Mouse (Mus musculus): Measurements from ENCODE around the gene Ptprd.

Gene Ptprd

DNA sequence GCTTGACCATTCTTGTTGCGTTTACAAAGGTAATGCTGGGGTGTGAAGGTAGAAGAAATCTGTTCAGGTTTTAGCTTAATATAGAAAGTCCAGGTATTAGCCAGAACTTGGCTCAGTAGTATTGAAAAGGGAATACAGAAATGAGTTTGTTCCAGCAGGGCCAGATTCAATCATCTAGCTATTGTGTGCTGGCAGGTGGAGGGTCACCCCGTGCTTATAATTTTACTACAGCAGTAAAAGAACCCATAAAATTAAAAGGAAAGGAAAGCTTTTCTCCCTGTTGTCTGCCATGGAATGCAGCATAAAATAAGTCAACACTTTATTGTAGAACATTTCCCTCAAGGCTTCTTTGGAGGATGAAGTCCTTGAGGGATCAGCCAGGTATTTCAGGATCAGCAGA is 1558.8 kb downstream of the Ptprd start:
- no peak for DNase-seq (ENCODE audit: low spot score in 2 of 2)

DNA sequence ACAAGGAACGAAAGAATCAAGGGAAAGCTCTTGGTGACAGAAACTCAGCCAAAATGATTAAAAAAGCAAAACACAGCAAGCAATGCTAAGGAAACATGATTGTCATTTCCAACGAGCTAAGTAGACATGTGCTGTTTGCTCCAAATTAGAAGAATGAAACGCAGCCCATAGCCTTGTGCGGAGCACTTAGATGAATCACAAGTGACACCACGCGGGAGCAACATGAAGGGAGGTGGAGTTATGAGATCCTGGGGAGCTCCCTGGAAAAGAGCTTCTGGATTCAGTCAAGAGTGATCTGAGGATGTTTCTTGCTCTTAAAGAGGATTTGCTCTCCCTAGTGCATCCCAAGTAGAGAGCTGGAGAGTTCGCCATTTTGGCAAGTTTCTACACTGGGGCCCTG is 1590.0 kb downstream of the Ptprd start:
- peak in 1 of 2 experiments; percentile 38 for DNase-seq (ENCODE audit: low spot score in 2 of 2)

DNA sequence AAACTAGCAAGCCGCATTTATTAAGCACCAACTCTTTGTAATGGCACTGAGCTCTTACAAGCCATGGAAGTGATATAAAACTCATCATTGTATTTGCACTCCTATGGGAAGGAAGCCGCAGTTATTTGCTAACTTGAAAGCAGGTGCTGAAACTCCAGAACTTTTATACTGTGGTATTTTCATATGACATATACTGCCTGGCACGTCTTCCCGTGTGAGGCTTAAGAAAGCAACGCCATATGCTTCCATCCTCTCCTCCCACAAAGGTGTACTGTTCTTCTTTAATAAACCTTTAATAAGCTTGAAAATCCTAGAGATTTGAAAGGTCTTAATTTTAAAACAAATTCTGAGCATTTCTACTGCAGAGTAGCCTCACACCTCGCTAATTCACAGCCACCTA is 1595.1 kb downstream of the Ptprd start:
- peak in 1 of 2 experiments; percentile 33 for DNase-seq (ENCODE audit: low spot score in 2 of 2)

DNA sequence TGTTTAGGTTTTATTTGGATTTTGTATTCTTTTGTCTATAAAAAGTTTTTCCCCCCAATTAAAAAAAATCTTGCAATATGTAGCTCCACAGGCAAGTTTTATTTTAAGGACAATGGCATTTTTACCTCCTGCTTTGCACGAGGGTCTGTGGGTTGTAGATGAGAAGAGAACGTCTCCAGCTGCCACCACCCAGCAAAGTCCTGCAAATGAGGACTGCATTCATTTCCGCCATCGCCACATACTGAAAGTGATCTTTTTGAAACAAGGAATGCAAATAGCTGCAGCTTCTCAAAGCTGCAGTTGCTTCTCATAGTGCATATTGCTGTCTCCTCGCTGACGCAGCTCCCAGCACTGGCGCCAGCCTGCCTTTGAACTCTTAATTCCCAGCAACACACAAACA is 1603.5 kb downstream of the Ptprd start:
- DNase-seq (ENCODE audit: low spot score in 2 of 2): peak in 1 of 2 experiments; percentile 23

DNA sequence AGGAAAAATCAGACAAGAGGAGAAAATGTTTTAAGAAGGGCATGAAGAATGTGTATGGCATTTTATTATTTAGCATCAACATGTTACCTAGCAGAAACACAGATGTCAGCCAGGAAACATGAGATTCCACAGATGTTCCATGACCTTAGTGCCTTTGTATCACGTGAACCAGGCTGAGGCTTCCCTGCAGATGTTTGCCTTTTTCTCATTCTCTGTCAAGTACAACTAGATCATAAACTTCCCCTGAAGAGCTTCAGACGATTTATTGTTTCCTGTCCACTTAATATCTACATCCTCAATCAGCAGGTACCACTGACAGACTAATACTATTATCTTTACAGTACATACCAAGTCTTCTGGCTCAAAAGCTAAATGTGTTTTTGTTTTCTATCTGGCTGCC is 1605.0 kb downstream of the Ptprd start:
- DNase-seq (ENCODE audit: low spot score in 2 of 2): no peak

DNA sequence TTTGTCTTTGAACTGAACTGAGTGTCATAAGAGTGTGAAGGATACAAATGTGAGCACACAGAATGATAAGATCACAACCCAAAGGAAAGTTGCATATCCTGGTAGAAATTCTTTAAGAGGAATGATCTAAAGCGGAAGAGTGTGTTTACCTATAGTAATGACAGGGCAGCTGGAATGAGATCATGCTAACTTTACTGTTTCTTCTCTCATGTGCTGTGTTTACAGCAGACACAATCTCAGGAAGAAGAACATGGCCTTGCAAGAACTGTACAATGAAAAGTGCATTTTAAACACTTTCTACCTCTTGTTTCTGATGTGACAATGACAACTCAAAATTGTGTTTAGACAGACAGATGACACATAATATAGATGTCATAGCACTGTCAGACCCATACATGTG is 1621.0 kb downstream of the Ptprd start:
- no peak for DNase-seq (ENCODE audit: low spot score in 2 of 2)

DNA sequence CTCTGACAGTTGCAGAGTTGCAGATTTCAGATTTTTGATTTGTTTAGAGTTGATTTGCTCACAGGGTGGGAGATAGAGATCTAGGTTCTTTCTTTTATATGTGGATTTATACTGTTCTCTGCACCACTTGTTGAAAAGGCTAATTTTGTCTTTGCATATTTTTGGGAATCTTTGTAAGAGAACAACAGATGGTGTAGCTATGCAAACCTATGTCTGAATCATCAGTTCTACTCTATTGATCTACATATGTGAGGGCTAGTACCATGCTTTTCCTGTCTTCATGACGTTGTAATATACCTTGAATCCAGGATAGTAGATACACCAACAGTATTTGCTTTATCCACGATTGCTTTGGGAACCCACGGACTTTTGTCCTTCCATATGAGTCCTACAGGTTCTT is 1628.7 kb downstream of the Ptprd start:
- DNase-seq (ENCODE audit: low spot score in 2 of 2): no peak

DNA sequence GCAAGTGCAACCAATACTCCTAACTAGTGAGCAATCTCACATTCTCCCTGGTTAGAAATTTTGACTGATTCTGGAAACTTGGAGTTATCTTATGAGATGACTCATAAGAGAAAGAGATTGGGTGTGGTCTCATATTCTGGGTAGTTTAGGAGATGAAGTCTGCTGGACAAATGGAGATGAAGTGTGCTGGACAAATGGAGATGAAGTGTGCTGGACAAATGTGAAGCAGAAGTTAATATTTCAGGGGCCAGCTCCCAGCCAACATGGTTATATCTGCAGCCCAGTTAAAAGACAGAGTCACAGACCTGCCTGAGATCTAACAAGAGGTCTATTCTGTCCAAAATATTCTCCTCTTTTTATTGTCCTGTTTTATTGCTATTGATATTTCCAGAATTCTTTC is 1645.8 kb downstream of the Ptprd start:
- DNase-seq (ENCODE audit: low spot score in 2 of 2): no peak

DNA sequence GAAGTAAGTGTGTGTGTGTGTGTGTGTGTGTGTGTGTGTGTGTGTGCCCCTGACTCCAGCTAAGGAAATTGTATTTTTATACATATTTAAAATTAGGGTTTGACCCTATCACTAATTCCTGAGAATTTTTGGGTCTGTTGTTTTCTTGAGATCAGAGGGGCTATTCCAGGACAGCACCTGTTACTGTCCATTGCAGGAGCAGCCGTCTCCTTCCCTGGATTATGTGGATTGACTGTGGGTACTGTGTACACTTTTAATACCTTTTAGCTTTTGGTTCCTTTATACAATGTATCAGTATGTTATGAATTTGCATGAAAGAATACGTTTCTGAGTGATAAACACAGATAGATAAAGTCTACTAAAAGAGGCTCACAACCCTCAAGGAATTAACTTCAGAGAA is 1670.0 kb downstream of the Ptprd start:
- no peak for DNase-seq (ENCODE audit: low spot score in 2 of 2)

DNA sequence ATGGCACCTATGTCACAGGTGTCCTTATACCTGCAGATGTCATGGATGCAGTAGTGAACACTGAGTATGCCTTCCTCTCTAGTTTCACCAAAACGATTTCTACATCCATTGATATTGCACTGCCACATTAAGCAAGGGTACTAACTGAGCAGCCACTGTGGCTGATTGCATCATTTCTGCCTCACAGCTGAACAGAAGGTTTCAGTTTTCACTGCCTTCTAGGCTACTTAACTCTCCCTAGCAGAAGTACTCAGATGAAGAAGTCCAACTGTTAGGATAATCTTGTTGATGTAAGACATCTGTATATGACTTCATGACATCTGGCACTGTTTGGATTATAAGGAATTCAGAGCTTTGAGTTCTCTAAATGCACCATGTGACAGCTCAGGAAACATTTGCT is 1678.8 kb downstream of the Ptprd start:
- no peak for DNase-seq (ENCODE audit: low spot score in 2 of 2)

DNA sequence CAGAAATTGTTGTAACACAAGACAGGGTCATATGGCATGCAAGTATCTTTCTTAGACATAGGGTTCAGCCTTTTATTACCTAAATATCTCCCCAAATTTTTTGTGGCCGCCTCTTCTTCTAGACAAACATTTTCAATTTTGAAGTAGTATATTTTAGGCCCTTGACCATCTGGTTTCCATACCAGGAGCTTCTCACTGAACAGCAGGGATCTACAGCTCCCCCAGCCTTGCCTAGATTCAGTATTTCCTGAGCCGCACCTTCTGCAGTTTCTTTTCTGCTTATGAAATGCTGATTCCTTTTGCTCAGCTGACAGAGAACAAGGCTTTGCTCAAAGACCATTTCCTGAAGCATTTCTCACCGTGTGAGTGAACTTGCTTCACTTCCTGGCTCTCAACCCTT is 1686.5 kb downstream of the Ptprd start:
- peak; percentile 22 to 64 for DNase-seq (ENCODE audit: low spot score in 2 of 2)

DNA sequence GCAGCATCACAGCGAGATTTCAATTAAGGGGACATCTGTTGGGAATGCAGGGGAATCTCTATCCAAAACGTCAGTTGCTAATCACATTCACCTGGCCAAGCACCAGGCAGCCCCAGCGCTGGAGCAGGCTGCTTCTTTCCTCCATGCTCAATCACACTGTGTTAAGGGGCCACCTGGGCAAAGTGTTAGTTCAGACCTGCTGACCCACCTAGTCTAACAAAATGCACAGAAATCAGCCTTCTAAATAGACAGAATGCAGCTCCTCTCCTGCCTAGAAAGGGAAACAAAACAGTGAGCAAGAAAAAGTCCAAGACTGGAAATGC is 1708.5 kb downstream of the Ptprd start:
- DNase-seq (ENCODE audit: low spot score in 2 of 2): no peak

DNA sequence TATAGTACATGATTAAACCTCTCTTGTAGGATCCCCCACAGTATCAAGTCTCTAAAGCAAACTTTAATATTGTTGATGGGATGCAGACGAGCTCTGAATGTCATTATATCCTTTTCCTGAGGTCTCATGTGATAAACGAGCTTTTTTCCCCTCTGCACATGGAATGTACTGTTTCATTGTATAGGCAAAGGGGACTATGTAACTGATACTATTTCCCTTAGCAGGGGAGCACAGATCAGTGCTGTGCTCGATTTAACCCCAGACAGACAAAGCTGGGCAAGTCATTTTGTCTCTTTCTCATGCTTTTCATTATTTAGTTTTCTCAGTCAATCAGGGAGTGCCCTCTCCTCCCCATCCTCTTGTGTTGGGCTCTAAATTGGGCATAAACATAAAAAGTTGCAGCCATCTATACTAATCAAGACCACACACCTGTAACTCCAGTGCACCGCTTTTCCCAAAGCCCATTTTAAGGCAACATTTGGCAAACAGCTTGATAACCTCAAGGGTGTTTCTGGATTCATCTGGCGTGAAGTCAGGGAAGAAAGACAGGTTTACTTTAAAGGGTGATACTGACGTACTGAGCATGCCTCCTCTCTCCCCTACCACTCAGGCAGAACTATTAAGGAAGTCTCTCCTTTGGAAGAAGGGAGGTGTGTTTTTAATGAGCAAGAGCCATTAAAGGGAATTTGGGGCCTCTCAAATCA is 1709.0 kb downstream of the Ptprd start:
- no peak for DNase-seq (ENCODE audit: low spot score in 2 of 2)

DNA sequence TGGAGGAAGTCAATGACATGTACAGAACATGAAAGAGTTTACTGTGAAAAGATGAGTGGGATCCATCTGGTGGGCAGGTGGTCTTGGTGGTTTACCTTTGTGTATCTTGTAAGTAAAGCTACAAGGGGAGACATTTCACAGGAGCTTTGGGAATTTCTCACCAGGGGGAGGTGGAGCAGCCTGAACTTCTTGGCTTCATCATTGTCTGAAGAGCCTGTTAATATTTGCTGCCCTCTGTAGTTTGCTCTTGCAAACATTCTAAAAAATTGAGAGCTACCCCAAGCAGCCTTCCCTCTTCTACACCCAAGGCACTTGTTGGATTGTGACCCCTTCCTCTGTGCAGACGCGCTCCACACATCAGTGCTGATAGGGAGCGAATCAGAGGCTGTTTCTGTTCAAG is 1725.9 kb downstream of the Ptprd start:
- DNase-seq (ENCODE audit: low spot score in 2 of 2): no peak

DNA sequence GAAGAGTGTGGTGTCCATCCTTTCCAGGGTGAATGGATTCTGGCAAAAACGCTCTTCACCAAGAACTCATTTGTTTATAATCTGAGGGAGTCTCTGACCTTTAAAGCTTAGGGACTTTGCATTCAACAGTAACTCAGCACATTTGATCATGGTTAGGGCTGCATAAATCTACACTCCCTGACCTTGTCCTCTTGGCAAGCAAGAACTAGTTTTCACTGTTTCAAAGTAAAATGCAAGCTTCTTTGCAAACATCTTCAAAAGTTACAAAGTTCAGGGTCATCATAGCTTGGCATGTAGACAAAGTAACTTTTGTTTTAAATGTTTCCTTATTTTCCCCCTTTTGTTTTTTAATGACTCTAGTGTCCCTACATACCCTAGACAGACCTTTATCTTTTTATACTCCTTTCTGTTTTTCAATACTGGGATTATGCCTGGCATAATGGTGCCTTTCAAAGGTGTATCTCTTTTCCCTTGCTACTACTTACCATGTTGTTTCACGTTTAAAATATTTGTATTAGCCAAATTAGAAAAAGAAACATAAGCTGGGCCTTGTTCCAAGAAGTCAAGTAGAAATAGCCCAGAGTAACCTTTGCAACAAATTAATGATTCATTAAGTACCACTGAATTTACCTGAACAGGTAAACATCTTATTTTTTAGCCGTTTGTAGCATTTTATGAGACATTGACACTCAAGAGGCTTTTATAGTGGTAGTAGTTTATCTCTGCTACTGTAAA is 1743.2 kb downstream of the Ptprd start:
- no peak for DNase-seq (ENCODE audit: low spot score in 2 of 2)

DNA sequence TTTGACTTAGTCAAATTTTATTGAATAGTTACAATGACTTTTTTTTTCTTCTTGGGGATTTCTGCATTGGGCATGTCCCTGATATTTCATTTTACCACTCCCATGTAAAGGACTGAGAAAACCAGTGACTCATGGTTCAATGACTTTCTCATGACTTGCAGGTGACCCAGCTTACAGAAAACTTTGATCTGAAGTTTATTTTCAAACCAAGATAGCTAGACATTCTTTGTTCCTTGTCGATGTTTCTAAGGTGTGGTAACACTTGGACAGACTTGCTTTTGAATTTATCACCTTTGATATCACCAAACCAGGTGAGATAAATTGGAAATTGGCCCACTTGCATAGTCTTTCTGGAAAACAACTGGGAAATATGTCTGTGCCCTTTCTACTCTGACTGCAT is 1747.1 kb downstream of the Ptprd start:
- DNase-seq (ENCODE audit: low spot score in 2 of 2): no peak

DNA sequence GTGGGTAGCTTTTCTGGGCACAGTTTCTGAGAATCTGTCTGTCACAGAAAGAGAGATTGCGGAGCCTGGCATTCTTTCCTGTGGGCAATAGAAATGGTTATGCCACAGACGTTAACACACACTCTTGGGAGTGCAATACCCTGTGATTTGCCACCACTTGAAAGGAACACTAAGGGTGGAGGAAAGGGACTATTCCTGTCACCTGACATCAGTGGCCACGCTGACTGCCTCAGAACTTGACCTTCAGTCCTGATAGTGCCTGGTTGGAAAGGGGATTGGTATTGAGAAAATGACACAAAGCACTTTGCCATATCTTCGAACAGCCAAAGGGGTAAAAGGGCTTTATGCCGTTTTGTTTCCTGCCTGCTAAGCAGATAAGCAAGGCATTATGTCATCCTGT is 1750.4 kb downstream of the Ptprd start:
- DNase-seq (ENCODE audit: low spot score in 2 of 2): no peak

DNA sequence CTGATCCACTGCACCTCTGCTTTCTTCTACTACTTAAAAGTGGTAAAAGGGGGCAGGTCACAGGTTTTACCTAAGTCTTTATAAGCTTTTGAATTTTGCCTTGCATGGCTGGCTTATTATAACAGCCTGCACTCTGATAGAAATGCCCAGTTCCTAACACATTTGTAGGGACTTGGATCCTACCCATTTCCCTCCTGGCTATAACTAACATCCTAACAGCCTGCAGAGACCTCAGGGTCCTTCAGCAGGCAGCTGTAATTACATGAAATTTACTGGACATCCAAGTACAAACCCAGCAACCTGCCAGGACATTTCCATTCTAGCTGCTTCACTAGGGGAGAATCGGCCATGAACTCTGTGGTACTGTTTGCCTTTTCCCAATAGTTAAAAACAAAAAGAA is 1751.2 kb downstream of the Ptprd start:
- DNase-seq (ENCODE audit: low spot score in 2 of 2): no peak

DNA sequence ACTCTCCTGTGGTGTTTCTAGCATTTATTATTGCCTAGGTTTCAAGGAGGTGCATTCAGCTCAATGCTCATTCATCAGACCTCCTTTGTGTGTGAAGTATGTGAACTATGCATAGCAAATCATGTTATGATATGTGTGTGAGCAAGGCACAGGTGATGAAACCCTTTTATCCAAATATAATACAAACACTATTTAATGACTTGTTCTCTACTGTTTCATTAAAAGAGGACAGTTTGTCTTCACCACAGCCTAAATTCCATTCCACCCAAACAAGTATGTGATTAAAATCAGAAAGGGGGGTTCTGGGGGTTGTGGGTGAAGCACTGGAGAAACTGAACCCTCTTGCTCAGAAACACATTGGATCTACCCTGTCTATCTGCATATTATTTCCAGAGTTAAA is 1752.1 kb downstream of the Ptprd start:
- DNase-seq (ENCODE audit: low spot score in 2 of 2): no peak

DNA sequence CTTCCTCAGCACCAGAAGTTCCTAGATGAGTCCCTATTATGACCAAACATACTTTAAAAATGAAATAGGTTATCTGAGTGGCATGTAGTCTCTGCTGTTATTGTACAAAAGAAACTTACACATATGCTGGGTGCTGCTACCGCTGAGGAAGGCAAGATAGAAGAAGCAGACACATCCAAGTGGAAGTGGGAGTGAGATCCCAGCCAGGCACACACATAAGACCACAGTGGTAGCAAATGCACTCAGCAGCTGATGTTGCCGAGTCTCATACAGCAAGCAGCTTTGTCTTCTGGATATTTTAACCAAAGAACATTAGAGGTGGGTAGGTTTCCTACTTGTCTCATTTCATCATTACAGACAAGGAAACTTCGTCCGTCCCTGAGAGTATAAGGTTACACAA is 1759.5 kb downstream of the Ptprd start:
- no peak for DNase-seq (ENCODE audit: low spot score in 2 of 2)

DNA sequence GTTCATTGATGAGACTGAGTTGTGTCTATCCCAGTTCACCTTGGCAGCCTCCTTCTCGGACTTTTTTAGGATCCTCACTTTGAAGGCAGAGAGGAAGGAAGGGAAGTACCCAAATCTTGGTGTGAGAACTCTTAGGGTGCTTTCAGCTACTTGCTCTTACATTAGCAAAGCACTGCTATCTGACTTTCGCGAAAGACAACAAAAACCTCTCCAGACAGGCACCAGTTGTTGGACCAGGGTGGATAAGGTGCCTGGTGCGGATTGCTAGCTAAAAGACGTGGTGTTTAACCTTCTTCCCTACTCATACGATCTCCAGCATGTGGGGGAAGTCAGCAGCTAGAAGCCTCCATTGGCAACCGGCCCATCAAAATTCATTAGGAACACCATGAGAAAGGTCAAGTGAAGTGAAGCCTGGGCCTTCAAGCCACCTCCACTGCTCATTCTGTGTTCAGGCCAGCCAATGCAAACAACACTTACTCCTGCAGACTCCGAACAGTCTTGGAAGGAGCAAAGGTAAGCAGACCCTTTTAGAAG is 1760.7 kb downstream of the Ptprd start:
- no peak for DNase-seq (ENCODE audit: low spot score in 2 of 2)

DNA sequence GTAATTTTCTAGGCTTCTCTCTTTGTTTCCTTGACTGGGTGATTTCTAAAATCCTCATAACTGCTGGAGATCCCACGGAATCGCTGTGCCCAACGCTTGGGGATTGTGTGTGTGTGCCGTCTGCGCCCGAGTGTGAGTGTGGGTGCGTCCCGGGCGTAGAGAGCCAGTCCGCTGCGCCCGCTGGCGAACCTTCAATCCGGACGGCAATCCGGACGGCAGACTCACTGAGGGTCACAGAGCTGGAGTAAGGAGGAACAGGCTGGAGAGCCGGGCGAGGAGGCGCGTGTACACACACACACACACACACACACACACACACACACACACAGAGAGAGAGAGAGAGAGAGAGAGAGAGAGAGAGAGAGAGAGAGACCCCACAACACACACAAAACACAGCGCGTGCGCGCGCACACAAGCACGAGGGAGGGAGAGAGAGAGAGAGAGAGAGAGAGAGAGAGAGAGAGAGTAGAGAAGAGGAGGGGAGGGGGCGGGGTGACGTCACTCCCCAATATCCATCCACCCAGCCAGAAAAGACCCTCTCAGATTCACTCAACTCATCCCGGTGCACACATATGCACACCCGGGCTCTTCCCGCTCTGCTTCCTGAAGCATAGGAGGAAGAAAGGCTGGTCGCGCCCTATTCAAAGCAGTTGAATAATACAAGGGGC is 1761.3 kb downstream of the Ptprd start:
- DNase-seq (ENCODE audit: low spot score in 2 of 2): peak in 1 of 2 experiments; percentile 45

Measured in left cerebral cortex, adult 9 months (tissue).